Mouse (Mus musculus) R1 (cell line): Measurements from ENCODE around the gene Hoxd4.
A peak's percentile ranks its signal among the peaks of the same experiment; 100 is the strongest.

Source experiments
- DNase-seq: peaks from one replicate; pipeline ENCODE4 v3.0.0-alpha.2; 2018; ENCODE audit warnings: low read depth, low spot score

Hoxd4 gene

DNA sequence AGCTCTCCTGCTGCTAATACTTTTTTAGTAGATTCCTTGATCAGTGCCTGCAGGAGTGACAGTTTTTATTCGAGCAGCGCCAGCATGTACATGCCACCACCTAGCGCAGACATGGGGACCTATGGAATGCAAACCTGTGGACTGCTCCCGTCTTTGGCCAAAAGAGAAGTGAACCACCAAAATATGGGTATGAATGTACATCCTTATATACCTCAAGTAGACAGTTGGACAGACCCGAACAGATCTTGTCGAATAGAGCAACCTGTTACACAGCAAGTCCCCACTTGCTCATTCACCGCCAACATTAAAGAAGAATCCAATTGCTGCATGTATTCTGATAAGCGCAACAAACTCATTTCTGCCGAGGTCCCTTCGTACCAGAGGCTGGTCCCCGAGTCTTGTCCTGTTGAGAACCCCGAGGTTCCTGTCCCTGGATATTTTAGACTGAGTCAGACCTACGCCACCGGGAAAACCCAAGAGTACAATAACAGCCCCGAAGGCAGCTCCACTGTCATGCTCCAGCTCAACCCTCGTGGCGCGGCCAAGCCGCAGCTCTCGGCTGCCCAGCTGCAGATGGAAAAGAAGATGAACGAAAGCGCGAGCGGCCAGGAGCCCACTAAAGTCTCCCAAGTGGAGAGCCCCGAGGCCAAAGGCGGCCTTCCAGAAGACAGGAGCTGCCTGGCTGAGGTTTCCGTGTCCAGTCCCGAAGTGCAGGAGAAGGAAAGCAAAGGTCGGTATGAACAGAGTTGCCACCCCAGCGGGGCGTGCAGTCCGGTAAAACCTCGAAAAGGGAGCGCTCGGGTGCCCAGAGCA is 19.5 kb upstream of the Hoxd4 start:
- DNase-seq, result no peak

DNA sequence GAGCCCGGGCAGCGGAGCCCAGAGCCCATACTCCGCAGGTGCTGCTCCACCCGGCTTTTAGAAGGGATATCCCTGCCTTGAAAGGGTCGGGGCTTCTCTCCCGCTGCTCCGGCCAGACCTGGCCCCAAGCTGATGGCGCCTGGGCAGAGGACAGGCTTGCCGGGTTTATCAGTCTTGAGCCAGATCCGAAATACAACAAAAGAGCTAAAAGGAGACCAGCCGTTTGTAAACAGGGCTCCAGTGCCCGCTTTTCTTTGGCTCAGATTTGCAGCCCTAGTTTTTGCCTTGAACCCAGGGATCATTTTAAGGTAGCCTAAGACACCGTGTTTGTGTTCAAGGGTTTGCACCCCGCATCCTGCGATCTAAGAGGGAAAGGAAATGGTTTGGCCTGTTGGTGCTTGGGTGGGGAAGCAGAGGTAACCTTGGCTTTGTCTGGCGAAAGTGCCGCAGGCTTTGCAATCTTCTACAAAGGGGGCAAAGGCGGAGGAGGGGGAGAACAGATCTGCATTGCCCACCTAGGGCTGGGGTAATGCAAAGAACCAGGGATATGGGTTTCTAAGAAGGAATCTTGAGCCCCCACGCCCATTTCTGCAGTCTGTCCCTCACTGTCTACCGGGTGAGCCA is 18.8 kb upstream of the Hoxd4 start:
- peak; percentile 31 for DNase-seq

DNA sequence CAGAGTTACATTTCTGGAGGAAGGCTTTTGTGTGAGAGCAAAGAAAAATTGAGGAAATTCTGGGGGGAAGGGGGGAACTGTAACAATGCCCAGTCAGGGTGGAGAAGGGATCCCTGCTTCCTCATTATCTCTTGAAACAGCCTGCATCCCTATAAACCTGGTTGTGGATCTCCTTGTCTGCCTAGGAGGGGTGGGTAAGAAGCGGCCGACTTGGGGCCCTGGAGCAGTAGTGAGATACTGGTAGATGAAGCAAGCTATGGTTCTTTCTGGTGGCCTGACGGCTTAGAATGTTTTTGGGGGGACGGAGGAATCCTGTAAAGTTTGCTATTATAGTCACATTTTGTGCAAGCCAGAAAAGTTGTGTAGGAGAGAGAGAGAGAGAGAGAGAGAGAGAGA is 18.3 kb upstream of the Hoxd4 start:
- no peak for DNase-seq

DNA sequence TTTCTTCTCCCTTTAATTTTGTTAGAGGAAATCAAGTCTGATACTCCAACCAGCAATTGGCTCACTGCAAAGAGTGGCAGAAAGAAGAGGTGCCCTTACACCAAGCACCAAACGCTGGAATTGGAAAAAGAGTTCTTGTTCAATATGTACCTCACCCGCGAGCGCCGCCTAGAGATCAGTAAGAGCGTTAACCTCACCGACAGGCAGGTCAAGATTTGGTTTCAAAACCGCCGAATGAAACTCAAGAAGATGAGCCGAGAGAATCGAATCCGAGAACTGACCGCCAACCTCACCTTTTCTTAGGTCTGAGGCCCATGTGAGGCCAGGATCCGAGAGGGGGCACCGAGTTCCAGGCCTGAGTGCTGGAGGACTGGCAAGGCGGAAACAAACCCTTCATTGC is 17.7 kb upstream of the Hoxd4 start:
- DNase-seq, result peak; percentile 86

DNA sequence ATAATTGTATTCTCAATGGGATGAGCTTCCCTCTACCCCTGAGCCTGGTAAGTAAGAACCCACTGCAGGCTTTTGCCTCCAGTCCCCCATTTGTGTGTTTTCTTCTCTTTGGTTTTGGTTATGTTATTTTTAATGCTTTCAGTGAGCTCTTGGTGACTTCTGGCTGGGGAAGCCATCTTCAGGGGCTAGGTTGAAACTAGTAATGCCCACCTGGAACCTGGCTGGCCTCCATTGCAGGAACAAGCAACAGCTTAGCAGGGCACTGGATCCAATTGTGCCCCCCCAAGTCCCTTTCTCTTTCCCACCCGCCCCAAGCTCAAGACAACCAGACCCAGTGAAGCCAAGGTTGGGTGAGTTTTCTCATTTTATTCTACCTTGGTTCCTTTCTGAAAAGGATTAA is 16.3 kb upstream of the Hoxd4 start:
- no peak for DNase-seq

DNA sequence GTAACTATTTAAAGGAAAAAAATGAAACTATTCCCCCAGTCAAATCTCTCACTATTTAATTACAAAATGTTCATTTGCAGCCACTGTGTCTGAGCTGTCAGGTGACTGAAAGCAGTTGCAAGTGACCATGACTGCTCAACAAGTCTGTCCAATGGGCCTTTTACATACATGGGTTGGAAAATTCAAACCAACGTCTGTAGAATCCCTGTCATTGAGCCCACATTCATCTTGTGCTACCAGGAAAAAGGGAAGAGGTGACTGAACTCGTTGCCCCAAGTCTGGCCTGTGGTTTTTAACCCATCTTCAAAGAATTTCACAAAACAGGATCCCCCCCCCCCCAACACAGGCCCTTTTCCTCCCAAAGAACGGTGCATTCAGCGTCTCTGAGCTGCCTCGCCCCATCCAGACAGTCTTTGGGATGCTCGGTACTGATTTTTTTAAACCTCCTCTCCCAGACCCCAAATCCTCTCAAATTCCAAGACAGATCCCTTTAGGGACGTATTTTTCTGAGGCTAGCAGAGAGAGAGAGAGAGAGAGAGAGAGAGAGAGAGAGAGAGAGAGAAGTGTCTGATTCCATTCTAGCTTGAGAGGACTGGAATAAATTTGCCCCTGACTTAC is 15.8 kb upstream of the Hoxd4 start:
- DNase-seq, result no peak

DNA sequence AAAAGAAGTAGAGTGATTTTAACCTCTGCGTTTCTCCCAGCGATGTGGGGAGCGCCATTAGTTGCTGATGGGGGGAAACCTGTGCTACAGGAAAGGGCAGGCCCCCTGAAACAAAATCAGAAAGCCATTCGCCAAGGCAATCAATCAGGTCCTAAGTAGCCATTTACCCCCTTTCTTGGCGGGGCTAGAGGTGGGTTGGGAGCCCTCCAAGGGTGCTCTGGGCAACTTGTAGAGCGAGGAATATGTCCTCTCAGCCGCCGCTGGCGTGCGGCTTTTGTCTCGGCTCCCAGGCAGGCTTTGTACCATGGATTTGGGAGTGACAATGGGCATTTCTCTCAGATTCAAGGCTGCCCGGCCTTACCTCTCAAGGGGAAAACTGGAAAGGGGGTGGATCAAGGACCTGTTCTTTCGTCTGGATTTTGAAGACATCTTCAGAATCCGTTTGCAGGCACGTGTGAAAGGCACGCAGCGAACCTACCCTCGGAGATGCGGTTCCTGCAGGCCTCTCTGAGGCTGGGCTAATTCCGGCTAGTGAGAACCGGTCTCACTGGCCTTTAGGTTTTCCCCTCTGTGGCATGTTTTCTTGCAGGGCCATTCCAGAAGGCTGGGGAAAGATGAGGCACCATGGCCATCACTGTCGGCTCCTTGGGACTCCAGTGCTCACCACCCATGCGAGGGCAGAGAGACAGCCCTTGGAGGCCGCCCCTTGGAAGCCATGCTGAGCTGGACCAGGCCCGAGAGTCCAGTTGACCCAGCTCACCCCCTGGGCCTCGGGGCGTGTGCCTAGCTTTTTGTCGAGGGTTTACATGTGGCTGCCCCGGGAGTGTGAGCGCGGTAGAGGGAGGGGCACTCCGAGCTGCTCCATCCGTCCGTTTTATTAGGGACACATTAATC is 15.0 kb upstream of the Hoxd4 start:
- peak; percentile 21 for DNase-seq

DNA sequence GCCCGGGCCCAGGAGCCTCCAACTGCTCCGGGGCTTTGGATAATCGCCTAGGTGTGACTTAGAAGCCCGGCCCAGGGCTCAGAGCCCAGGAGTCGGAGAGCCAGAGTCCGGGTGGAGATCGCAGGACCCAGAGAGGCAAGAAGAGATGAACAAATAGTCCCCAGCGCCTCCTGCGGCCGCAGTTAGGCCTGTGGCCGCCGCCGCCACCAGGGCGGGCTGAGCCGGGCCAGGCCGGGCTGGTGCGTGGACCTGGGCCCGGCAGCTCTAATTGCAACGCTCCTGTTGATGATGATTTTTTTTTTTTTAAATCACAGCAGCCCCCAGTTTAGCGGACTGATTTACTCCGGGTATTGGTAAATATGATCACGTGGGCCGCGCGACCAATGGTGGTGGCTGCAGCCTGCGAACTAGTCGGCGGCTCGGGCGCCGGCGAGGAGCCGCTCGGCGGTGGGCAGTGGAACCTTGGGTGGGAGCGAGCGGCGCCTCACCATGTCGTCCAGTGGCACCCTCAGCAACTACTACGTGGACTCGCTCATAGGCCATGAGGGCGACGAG is 14.1 kb upstream of the Hoxd4 start, which contains the start of gene Hoxd9:
Hoxd9 (plus strand) TSS at position 161 of the 555 bp plus-strand sequence.
- DNase-seq, result peak; percentile 79

DNA sequence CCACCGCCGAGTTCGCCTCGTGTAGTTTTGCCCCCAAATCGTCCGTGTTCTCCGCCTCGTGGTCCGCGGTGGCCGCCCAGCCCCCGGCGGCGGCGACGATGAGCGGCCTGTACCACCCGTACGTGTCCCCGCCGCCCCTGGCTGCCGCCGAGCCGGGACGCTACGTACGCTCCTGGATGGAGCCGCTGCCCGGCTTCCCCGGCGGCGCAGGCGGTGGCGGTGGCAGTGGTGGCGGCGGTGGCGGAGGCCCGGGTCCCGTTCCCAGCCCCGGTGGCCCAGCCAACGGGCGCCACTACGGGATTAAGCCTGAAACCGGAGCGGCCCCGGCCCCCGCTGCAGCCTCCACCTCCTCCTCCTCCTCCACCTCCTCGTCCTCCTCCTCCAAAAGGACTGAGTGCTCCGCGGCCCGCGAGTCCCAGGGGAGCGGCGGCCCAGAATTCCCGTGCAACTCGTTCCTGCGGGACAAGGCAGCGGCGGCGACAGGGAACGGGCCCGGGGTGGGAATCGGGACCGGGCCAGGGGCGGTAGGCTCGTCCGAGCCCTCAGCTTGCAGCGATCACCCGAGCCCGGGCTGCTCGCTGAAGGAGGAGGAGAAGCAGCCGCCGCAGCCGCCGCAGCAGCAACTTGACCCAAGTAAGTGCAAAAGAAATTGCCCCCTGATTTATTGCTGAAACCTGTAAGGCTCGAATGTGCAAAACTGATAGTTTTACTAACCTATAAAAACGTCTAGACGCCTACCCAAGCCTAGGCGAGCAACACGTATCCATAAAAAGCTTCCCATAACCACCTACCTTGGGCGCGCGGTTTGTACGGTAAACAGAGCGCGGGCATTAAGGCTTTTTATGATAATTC is 13.3 kb upstream of the Hoxd4 start:
- DNase-seq, result peak; percentile 55

DNA sequence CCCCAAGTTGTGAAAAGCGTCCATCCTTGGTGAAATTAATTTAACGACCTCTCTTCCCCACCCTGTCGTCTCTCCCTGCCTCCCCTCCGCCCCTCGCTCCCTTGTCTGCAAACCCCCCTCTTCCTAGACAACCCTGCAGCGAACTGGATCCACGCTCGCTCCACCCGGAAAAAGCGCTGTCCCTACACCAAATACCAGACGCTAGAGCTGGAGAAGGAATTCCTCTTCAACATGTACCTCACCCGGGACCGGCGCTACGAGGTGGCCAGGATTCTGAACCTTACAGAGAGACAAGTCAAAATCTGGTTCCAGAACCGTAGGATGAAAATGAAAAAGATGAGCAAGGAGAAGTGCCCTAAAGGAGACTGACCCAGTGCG is 12.7 kb upstream of the Hoxd4 start:
- DNase-seq, result peak; percentile 42

DNA sequence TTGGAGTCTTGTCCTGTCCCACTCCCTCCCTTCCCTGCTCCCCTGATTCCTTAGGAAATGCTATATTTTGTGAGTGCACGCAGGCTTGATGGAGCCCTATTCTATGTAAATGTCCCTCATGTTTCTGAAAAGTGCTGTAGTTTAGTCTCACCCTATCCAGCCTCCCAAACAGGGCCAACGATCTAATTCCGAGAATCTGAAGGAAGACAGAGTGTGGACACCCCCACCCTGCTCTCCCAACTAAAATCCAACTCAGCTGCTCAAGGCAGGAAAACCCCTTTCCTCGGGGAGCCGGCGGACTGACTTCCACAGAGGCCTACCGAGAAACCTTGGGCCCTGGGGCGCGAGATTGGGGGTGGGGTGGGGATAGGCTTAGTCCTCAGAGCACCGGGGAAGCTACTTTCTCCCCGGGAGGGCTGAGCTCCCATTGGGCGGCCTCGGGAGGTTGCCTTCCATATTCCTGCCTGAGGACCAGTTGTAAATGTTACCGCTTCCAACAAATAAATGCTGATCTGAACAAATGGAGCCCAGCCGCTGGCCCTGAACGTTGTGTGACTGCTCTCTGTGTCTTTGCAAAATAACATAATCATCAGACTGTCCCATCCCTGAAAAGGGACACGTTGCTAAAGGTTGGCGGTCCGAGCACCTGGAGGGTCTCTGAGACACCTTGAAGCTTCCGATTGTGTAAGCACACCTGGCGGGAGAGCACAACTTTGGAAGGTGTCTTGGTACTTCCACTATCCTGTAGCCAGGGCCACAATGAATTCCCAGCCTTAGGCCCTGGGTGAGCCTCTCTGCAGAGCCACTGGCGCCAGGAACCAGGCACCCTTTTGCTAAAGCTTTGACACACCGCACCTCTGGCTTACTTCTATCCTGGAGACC is 11.8 kb upstream of the Hoxd4 start:
- no peak for DNase-seq

DNA sequence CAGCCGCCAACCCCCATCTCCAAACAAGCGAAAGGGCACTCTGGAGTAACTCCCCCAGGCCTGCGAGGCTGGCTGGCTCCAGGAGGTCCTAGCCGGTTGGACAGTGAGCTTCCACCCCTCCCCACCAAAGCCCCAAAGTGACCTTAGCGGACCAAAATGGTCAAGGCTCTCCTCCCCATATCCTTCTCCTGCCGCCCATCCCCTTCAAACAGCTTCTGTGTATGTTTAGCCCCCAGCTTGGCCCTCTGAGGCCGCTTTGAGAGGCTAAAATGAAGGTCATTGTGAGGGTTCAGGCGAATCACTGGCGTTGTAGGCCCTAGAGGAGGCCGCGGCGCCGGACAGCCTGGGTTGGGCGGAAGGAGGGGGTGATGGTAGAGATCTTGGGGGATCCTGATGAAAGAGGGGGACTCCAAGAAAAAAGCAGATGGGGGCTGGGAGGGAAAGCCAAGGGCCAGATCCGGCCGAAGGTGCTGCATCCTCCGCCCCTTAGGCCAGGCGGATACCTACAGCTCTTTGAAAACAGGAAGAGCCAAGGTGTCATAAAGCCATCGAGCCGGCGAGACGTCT is 11.1 kb upstream of the Hoxd4 start:
- no peak for DNase-seq

DNA sequence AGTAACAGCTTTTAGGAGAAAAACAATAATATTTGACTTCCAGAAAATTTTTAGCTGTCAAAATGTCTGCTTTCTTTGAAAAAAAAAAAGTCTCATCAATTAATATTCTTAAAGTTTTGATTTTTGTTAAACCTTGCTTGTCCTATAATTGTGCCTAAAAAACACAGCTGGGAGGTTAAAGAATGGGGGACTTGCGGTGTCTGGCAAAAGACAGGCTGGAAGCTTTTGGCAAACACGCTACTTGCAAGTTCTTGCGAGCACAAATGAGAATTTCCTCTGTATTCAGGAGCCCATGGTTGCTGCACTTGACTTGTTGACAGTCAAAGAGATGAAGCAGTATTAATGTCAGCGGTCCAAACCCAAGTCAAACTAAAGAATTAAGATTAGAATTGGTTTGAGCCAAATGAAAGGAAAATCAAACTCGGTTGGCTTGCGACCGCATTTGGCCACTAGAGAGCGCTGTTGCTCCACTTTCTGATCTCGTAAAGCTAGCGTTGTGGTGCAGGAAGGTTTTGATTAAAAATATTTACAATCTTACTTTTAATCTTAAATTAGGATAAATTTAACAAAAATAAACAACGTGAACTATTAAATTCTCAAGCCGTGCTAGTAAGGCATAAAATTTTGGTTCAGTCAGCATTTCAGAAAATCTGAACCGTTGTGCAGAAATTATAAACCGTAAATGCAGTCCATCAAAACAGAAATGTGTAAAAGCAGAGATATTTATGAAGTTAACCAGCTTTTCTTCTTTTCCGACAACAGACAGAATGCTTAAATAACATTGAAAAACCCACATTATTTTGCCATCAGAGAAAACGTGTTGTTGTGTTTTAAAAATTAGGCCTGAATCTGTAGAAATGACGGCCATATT is 9.5 kb upstream of the Hoxd4 start:
- DNase-seq, result no peak

DNA sequence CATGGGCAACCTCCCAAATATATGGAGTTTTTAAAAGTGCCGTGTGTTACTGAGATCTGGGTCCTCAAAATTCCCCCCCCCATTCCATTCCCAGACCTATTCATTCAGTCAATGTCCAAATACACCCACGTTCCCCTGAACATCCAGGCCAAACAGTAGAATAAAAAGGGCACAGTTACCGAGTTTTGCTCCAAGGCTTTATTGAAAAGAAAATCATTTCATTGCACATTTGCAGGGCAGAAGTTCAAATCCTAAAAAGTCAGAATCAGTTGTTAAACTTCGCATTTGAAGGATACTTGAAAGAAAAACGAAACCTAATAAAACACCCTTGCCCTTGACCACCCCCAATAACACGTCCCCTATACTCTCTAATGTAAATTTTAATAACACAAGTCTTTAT is 8.9 kb upstream of the Hoxd4 start:
- no peak for DNase-seq

DNA sequence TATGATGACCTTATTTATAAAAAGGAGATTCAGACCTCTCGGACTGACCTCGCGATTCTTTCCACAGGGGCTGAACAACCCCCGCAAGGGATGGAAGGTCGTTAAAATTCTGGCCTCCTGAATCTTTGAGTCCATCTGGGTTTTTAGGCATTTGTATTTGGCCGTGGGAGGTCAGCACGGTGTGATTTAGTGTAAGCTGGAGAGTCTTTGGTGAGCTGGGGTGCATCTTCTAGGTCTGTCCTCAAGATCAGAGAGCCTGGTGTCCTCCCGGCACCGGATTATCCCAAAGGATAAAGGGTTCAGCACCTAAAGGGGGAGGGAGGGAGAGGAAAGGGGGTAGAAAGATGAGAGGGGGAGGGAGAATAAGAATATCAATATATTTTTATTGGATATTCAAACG is 8.4 kb upstream of the Hoxd4 start:
- no peak for DNase-seq

DNA sequence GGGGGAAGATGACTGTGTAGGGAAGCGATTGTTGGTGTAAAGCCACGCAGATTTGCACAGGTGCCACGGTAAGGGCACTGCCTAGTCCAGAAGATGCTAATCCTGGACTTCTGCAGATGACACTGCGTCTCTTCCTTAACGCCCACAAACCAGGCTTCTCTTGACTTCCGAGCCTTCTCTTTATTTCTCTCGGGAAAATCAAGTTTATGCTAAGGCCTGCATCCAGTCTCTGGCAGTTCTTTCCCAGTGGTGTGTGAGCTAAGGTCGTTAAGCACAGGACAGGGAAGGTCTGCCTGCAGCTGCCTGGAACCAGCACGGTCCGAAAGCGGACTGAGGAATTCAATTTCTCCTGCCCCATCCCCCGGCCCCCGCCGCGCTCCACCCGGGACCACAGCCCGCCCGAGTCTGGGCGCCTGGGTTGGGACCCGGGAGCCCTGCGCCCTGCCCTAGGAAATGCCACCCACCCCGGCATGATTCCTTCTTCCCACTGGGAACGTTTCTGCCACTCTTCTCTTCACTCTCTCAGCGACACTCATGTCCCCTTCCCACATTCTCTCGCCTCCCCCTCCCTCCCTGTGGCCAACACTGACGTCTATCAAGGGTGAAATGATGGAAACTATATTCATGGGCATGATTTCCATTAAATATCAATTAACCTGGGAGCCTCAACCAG is 7.9 kb upstream of the Hoxd4 start:
- peak; percentile 28 for DNase-seq

DNA sequence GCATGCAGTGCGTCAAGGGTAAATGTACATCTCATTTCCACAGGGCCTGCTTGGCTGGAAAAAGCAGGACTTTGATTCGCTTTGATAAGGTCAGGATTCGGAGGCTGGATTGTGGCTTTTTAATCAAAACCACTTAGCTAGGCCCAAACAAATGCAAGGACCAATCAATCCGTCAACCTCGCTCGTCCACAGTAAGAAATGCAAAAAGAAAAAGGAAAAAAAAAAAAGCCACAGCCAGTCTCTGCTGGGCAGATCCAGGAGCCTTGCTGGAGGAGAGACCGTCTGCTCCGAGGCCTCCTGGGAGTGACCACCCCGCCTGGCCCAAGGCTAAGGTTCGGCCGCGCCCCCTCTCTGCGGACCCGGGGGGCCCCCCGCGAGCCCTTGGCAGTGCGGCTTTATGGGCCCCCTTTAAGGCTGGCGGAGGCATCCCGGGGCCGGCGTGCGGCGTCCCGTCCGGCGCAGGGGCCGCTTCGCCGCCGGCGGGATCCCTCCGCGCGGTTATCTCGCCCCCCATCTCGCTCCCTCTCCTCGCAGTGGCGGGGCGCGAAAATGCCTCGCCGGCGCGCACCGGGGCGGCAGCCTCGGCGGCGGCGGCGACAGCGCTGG is 7.2 kb upstream of the Hoxd4 start, which contains the start of gene Hoxd8:
Hoxd8 (plus strand) TSS at position 223 of the 606 bp plus-strand sequence.
- DNase-seq, result no peak
